Mouse (Mus musculus) cortical plate, adult 2 months (tissue): ENCODE results near the gene Klrg1.

Source experiments
- CTCF ChIP-seq: fragments of 200-500 bp; IDR thresholded peaks from 2 replicates; pipeline ENCODE4 v1.5.1; 2011; ENCODE audit warnings: mild to moderate bottlenecking, control low read depth, low read length; ENCODE audit not compliant: insufficient read depth; ENCODE audit errors: extremely low read depth
- POLR2A ChIP-seq: fragments of 200-500 bp; IDR thresholded peaks from 2 replicates; pipeline ENCODE4 v1.6.1; 2011; ENCODE audit warnings: mild to moderate bottlenecking, low read length, control low read depth; ENCODE audit not compliant: insufficient read depth; ENCODE audit errors: extremely low read depth

DNA sequence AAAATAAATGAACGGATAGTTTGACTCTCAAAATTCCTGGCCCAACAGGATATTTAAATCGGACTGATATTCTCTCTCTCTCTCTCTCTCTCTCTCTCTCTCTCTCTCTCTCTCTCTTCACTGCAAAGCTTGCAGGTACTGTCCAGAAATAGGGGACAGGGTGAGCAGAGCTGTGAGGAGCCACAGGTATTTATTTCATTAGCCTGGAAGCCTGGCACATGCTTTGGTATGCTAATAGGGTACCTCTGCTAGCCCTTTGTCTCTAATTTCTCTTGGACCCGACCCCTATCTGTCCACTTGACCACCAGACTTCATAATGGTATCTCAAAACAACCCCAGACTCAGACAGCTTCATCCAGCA lies 14.2 kb upstream of the Klrg1 start:
- no peak for TF ChIP-seq POLR2A
- no peak for TF ChIP-seq CTCF
